Mouse (Mus musculus) kidney, embryonic 16.5 days (tissue): ENCODE measurements at regions not wholly inside any gene's neighbourhood (a gene's known extent, or its start where the extent isn't known, plus 50 kb on each side); places are given as distances from the start of the nearest gene placed in this dataset.

Experiments
- ATAC-seq: fragments of 200-750 bp; cut with Nextera tagmentation; 2 replicates; pipeline ENCODE4 v1.8.0; 2017; ENCODE audit warnings: moderate TSS enrichment; ENCODE audit not compliant: low FRiP score, low TSS enrichment
- H3K27ac ChIP-seq: fragments of 300-500 bp; sonication (generic); 2 replicates; pipeline ENCODE4 v1.5.1; 2014; ENCODE audit warnings: low read length
- H3K27me3 ChIP-seq: fragments of 300-500 bp; sonication (generic); 2 replicates; pipeline ENCODE4 v1.6.1; 2014; ENCODE audit warnings: low read length, control low read depth, mixed read lengths; ENCODE audit not compliant: insufficient read depth
- H3K36me3 ChIP-seq: fragments of 300-500 bp; sonication (generic); 2 replicates; pipeline ENCODE4 v1.6.1; 2014; ENCODE audit warnings: low read length, control low read depth, mixed read lengths; ENCODE audit not compliant: insufficient read depth
- H3K4me1 ChIP-seq: fragments of 300-500 bp; sonication (generic); 2 replicates; pipeline ENCODE4 v1.6.1; 2014; ENCODE audit warnings: low read length, control low read depth, mixed read lengths; ENCODE audit not compliant: insufficient read depth
- H3K4me2 ChIP-seq: fragments of 300-500 bp; sonication (generic); replicated peaks from 2 replicates; pipeline ENCODE4 v1.6.1; 2014; ENCODE audit warnings: low read depth, low read length
- H3K4me3 ChIP-seq: fragments of 300-500 bp; sonication (generic); 2 replicates; pipeline ENCODE4 v1.5.1; 2014; ENCODE audit warnings: mild to moderate bottlenecking, low read length
- H3K9ac ChIP-seq: fragments of 300-500 bp; sonication (generic); replicated peaks from 2 replicates; pipeline ENCODE4 v1.6.1; 2014; ENCODE audit warnings: low read length
- H3K9me3 ChIP-seq: fragments of 300-500 bp; sonication (generic); 2 replicates; pipeline ENCODE4 v1.6.1; 2016; ENCODE audit warnings: low read length, control low read depth
- whole genome bisulfite sequencing: fragments of 180-500 bp; shearing (Covaris S2); extraction: QIAGEN DNeasy Blood & Tissue Kit; methylation state at CpG from one replicate; pipeline ENCODE4 v1.1.7; 2014; 5-methylcytosine and 5-hydroxymethylcytosine counted together

- Histone ChIP-seq H3K9ac (no peak overlapping the region), H3K4me1 (no peaks in the 10 kb centered on the region), H3K9me3 (no peaks in the 10 kb centered on the region), H3K36me3 (no peaks in the 10 kb centered on the region), H3K27me3 (no peaks in the 10 kb centered on the region), H3K4me3 (no peak overlapping the region), H3K4me2 (no peak overlapping the region), H3K27ac (no peak overlapping the region)
- ATAC-seq, result no peak
- 58% methylated on average over 13 of the region's 13 CpGs for WGBS
These were observed 505.0 kb downstream of the 1700129C05Rik start for GRCm38 (mm10) chr14:58637405-58638336.

- ATAC-seq, result no peak
- Histone ChIP-seq H3K9ac (no peak overlapping the region), H3K4me2 (no peak overlapping the region), H3K27ac (no peak overlapping the region), H3K4me1 (peaks cover 4% of the 10 kb centered on the region; the same call in 1 of the 2 replicates), H3K27me3 (no peaks in the 10 kb centered on the region), H3K9me3 (no peaks in the 10 kb centered on the region), H3K36me3 (no peaks in the 10 kb centered on the region), H3K4me3 (no peak overlapping the region)
- 32% methylated on average over 9 of the region's 9 CpGs for WGBS
These were observed 511.5 kb downstream of the 1700129C05Rik start for GRCm38 (mm10) chr14:58631221-58631620.

DNA sequence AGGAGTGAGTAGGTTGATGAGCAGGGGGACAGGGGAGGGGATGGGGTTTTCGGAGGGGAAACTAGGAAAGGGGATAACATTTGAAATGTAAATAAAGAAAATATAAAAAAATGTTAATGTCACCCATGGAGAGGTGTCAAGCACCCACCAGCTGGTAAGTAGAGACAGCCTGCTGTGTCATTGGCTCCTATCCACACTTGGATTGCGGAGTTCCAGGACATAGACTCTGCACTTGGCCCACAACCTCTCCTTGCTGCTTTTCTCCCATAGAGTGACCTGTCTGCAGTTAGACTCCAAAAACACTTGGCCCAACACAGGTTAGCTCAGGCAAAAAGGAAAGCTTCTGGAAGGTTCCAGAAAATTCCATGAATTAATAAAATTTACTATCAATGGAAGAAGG lies 514.4 kb downstream of the 1700129C05Rik start:
- H3K4me2 ChIP-seq, result no peak overlapping the region
- no peak overlapping the region for H3K27ac ChIP-seq
- WGBS, result 90% methylated on average over 2 of the region's 2 CpGs
- no peaks in the 10 kb centered on the region for H3K36me3 ChIP-seq
- H3K9me3 ChIP-seq, result no peaks in the 10 kb centered on the region
- H3K4me3 ChIP-seq, result no peak overlapping the region
- peaks cover 4% of the 10 kb centered on the region; the same call in 1 of the 2 replicates for H3K4me1 ChIP-seq
- H3K27me3 ChIP-seq, result no peaks in the 10 kb centered on the region
- ATAC-seq, result no peak
- H3K9ac ChIP-seq, result no peak overlapping the region

GRCm38 (mm10) chr14:58626506-58627256 lies 516.0 kb downstream of the 1700129C05Rik start:
- 61% methylated on average over 5 of the region's 5 CpGs for WGBS
- Histone ChIP-seq H3K27ac (no peak overlapping the region), H3K4me2 (no peak overlapping the region), H3K27me3 (no peaks in the 10 kb centered on the region), H3K9me3 (no peaks in the 10 kb centered on the region), H3K36me3 (no peaks in the 10 kb centered on the region), H3K4me1 (peaks cover 4% of the 10 kb centered on the region; the same call in 1 of the 2 replicates), H3K4me3 (no peak overlapping the region), H3K9ac (no peak overlapping the region)
- ATAC-seq, result no peak

DNA sequence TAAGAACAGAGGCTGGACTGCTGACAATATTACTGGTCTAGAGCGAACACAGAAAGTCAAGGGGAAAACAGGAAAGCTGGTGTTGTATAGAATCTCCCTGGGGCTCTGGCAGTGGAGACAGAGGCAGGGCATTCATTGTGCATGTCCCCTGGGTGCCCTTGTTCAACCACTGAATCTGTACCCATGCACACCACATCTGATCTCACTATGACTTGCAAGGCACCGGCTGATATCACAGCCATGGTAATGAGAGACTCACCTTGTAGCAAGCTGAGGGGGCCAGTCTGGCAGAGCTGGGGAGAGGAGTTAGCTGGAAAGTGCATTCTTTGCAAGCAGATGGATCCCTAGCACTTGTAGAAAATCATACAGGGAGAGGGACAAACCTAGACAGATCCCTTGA lies 522.5 kb downstream of the 1700129C05Rik start:
- Histone ChIP-seq H3K9me3 (no peaks in the 10 kb centered on the region), H3K27me3 (no peaks in the 10 kb centered on the region), H3K9ac (no peak overlapping the region), H3K4me3 (no peak overlapping the region), H3K4me2 (no peak overlapping the region), H3K27ac (no peak overlapping the region), H3K4me1 (0 out of 2 replicates have a peak, but pooled peaks cover 8% of the 10 kb centered on the region), H3K36me3 (no peaks in the 10 kb centered on the region)
- ATAC-seq, result no peak
- 88% methylated on average over 2 of the region's 2 CpGs for WGBS

GRCm38 (mm10) chr14:58617656-58618055 lies 525.0 kb downstream of the 1700129C05Rik start:
- Histone ChIP-seq H3K4me2 (peak overlapping the region; percentile 27), H3K9ac (no peak overlapping the region), H3K27me3 (no peaks in the 10 kb centered on the region), H3K9me3 (no peaks in the 10 kb centered on the region), H3K36me3 (no peaks in the 10 kb centered on the region), H3K4me3 (no peak overlapping the region), H3K4me1 (0 out of 2 replicates have a peak, but pooled peaks cover 8% of the 10 kb centered on the region), H3K27ac (no peak overlapping the region)
- WGBS, result 15% methylated on average over 10 of the region's 10 CpGs
- ATAC-seq, result no peak; the same call in 1 of the 2 replicates

GRCm38 (mm10) chr14:58608216-58608615 lies 534.5 kb downstream of the 1700129C05Rik start:
- ATAC-seq, result 0 out of 2 replicates have a peak, but pooled peaks have one; percentile 27
- no peaks in the 10 kb centered on the region for H3K9me3 ChIP-seq
- H3K36me3 ChIP-seq, result no peaks in the 10 kb centered on the region
- no peak overlapping the region for H3K4me3 ChIP-seq
- no peak overlapping the region for H3K27ac ChIP-seq
- H3K4me1 ChIP-seq, result no peaks in the 10 kb centered on the region
- H3K27me3 ChIP-seq, result no peaks in the 10 kb centered on the region
- WGBS, result 43% methylated on average over 4 of the region's 4 CpGs
- H3K4me2 ChIP-seq, result no peak overlapping the region
- H3K9ac ChIP-seq, result no peak overlapping the region

GRCm38 (mm10) chr14:58607734-58608133 lies 535.0 kb downstream of the 1700129C05Rik start:
- ATAC-seq, result no peak
- no peak overlapping the region for H3K4me3 ChIP-seq
- H3K4me1 ChIP-seq, result no peaks in the 10 kb centered on the region
- H3K27me3 ChIP-seq, result no peaks in the 10 kb centered on the region
- H3K27ac ChIP-seq, result no peak overlapping the region
- 47% methylated on average over 2 of the region's 2 CpGs for WGBS
- H3K4me2 ChIP-seq, result no peak overlapping the region
- H3K36me3 ChIP-seq, result no peaks in the 10 kb centered on the region
- no peak overlapping the region for H3K9ac ChIP-seq
- H3K9me3 ChIP-seq, result no peaks in the 10 kb centered on the region

- 68% methylated on average over 4 of the region's 4 CpGs for WGBS
- Histone ChIP-seq H3K4me3 (no peak overlapping the region), H3K36me3 (no peaks in the 10 kb centered on the region), H3K27ac (no peak overlapping the region), H3K4me2 (no peak overlapping the region), H3K27me3 (no peaks in the 10 kb centered on the region), H3K9ac (no peak overlapping the region), H3K4me1 (no peaks in the 10 kb centered on the region), H3K9me3 (no peaks in the 10 kb centered on the region)
- ATAC-seq, result no peak
These were observed 535.2 kb downstream of the Fgf9 start for GRCm38 (mm10) chr14:58605529-58605928.
